Mouse (Mus musculus): ENCODE results near the gene Gm973.

The Gm973 gene

DNA sequence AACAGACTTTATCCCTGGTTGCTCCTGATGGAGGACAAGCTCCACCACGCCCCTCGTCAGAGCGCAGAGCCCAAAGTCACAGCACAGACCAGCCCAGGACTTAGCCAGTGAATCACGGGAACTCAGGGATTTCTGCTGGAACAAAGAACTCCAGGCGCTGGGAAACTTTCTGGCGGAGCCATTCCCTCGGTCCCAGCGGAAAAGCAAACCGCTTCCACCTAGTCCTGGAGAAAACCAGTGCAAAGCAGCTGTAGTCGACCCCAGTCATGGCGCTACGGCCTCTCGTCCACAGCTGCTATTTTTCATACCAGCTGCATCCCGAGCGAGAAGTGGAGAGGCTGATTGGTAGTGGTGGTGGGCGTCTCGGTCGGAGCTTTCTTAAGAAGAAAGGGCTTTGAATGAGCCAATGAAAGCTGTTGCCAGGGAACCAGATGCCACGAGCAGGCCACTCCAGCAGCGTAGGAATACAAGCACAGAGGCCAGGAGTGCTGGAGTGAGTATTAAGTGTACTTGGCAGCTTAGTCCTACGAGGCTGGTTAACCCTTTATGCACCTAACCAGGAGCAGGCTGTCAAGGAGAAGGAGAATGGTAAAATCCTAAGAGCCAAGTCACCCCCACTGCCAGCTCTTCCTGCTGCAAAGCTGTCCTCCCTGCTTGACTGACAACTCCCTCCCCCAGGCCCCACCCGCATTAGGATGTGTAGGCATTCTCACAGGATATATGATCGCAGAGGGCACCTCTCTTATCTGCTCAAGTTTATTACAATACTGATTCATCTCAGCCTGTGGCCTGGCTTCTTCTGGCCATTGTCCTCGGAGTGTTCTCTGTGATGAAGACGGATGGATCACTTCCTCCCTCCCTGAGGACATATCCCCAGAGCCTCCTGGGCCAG is at the start of gene Gm973:
TSS of gene Gm973 (plus strand) at position 239 of the 892 bp plus-strand sequence.
- in situ Hi-C loops (cut with MboI; ENCODE audit: unreplicated experiment in 2 of 2): no loop called here

- in situ Hi-C loops (cut with MboI; ENCODE audit: unreplicated experiment in 2 of 2): no loop called here
Observed at GRCm38 (mm10) chr1:59469170-59469569, 46.9 kb upstream of the Gm973 start.

DNA sequence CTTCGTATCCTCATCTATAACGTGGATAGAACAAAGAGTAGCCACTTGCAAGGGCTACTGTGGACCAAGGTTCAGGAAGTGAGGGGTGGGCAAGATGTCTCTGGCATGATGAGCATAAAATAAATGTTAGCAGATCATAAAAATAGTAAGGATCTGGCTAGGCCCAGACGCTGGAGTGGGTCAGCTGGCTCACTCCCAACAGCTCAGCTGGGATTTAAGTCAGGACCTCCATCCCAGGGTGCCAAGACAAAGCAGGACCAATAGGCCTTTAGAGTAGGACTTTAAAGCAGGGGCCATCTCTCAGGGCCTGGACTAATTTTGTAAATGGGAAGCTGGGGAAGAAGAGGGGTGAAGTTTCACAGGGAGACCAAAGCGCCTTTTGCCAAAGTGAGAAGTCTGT is 45.3 kb upstream of the Gm973 start:
- in situ Hi-C loops (cut with MboI; ENCODE audit: unreplicated experiment in 2 of 2): no loop called here

DNA sequence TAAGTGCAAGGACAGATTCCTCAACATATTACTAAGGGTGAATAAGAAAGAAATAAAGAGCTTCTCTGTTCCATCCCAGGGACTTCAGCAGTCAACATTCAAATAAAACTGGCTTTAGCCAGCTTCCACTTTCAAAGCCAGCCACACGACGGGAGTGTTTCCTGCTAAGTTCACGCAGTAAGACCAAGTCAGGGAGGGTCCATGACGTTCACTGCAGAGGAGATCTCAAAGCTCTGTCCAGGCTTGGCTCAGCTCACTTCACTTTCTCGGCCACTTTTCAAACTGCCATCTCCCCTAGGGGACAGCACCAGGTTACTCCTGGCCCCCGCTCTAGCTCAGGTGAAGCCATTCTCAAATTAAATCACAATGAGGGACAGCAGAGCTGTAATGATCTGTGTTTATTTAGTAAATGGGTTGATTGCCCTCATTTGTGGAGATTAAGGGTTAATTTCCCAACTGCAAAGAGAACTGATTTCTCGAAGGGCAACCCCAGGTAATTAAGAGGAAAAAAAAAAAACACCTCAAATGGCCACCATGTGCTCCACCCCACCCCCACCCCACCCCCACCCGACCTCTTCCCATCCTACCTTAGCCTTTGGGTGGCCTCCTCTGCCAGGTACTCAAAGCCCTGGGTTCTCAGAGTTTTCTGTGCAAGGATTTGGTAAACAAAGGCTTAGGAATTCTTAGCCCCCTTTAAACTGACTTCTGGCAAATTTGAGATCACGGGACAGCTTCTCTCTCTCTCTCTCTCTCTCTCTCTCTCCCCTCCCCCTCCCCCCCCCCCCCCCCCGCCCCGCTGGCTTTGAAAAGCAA is 43.5 kb upstream of the Gm973 start:
- in situ Hi-C loops (cut with MboI; ENCODE audit: unreplicated experiment in 2 of 2): no loop called here

DNA sequence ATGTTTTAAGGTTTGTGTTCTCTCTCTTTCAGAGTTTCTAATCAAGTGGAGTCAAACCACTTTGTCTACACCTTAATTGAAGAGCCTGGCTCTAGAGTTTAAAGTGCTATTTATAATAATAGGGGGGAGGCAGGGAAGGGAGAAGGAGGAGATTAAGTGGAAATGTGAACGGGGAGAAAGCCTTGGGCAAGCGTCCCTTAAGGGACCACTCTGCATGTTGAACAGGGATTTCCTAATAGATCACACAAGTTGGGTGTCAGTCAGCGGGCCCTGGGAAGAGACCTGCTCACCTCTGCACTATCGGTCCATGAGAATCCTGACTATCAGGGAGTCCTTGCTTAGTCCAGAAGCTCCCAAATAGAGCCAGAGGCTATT is 42.9 kb upstream of the Gm973 start:
- in situ Hi-C loops (cut with MboI; ENCODE audit: unreplicated experiment in 2 of 2): no loop called here

DNA sequence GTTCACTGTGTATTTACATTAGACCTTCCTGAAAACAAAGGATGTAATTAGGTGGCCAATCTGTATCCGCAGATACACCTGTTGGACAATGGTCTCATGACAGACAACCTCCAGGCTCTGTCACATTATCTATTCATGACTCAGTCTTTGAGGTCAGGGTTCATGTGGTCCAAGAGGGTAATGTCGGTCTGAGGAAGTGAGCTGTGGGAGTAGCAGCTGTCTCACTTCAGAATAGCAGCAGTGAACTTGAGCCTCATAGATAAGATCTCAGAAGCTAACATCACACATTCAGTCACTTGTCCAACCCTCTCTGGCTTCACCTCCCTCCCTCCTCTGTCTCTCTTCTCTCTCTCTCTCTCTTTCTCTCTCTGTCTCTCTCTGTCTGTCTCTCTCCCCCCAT is 40.4 kb upstream of the Gm973 start:
- in situ Hi-C loops (cut with MboI; ENCODE audit: unreplicated experiment in 2 of 2): loop anchor here in 1 of 2 experiments (25.0 kb wide), 1 partner anchor 713 kb away; no protein-coding TSS in a partner anchor

- in situ Hi-C loops (cut with MboI; ENCODE audit: unreplicated experiment in 2 of 2): loop anchor here in 1 of 2 experiments (25.0 kb wide), 1 partner anchor 717 kb away; no protein-coding TSS in a partner anchor
Observed at GRCm38 (mm10) chr1:59478911-59479310, 37.2 kb upstream of the Gm973 start.

- in situ Hi-C loops (cut with MboI; ENCODE audit: unreplicated experiment in 2 of 2): loop anchor here in 1 of 2 experiments (25.0 kb wide), 1 partner anchor 719 kb away; no protein-coding TSS in a partner anchor
Observed at GRCm38 (mm10) chr1:59480821-59481455, 35.1 kb upstream of the Gm973 start.

GRCm38 (mm10) chr1:59481456-59482291 is 34.4 kb upstream of the Gm973 start:
- in situ Hi-C loops (cut with MboI; ENCODE audit: unreplicated experiment in 2 of 2): loop anchor here in 1 of 2 experiments (25.0 kb wide), 1 partner anchor 719 kb away; no protein-coding TSS in a partner anchor

DNA sequence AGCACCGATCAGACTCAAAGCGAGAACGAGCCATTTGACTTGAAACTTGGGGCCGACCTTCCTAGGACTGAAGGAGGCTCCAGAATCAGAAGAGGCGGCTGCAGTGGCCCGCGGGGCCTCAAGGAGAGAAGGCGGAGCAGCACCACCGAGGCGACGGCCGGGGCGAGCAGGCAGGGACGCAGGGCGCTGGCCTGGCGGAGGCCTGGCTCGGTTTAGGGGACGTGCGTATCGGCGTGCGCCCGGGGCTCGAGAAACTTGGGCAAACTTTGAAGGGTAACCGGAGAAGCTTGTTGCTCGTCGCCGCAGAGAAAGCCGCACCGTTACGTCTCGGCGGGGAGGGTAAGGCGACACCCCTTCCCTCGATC is 33.8 kb upstream of the Gm973 start, which contains the start of gene Fzd7:
TSS of gene Fzd7 (plus strand) at position 94 of the 365 bp plus-strand sequence.
- in situ Hi-C loops (cut with MboI; ENCODE audit: unreplicated experiment in 2 of 2): loop anchor here in 1 of 2 experiments (25.0 kb wide), 1 partner anchor 720 kb away; no protein-coding TSS in a partner anchor

DNA sequence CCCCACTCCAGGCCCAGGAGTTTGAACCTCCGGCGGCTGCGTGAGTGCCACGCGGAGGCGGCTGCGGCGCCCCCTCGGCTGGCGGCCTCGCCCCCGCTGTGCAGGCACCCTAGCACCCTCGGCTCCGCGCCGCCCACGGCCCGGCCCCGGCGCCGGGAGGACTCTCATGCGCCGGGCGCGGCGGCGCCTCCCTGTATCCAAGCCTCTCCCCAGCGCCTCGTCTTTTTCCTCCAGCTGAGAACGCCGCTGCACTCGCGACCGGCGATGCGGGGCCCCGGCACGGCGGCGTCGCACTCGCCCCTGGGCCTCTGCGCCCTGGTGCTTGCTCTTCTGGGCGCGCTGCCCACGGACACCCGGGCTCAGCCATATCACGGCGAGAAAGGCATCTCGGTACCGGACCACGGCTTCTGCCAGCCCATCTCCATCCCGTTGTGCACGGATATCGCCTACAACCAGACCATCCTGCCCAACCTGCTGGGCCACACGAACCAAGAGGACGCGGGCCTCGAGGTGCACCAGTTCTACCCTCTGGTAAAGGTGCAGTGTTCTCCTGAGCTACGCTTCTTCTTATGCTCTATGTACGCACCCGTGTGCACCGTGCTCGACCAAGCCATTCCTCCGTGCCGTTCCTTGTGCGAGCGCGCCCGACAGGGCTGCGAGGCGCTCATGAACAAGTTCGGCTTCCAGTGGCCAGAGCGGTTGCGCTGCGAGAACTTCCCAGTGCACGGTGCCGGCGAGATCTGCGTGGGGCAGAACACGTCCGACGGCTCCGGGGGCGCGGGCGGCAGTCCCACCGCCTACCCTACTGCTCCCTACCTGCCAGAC is 33.2 kb upstream of the Gm973 start:
- in situ Hi-C loops (cut with MboI; ENCODE audit: unreplicated experiment in 2 of 2): loop anchor here in 1 of 2 experiments (25.0 kb wide), 1 partner anchor 721 kb away; no protein-coding TSS in a partner anchor

DNA sequence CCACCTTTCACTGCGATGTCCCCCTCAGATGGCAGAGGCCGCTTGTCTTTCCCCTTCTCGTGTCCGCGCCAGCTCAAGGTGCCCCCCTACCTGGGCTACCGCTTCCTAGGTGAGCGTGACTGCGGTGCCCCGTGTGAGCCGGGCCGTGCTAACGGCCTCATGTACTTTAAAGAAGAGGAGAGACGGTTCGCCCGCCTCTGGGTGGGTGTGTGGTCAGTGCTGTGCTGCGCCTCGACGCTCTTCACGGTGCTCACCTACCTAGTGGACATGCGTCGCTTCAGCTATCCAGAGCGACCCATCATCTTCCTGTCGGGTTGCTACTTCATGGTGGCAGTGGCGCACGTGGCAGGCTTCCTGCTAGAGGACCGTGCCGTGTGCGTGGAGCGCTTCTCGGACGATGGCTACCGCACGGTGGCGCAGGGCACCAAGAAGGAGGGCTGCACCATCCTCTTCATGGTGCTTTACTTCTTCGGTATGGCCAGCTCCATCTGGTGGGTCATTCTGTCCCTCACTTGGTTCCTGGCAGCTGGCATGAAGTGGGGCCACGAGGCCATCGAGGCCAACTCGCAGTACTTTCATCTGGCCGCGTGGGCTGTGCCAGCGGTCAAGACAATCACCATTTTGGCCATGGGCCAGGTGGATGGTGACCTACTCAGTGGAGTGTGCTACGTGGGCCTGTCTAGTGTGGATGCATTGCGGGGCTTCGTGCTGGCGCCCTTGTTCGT is 32.4 kb upstream of the Gm973 start:
- in situ Hi-C loops (cut with MboI; ENCODE audit: unreplicated experiment in 2 of 2): loop anchor here in 1 of 2 experiments (25.0 kb wide), 1 partner anchor 721 kb away; no protein-coding TSS in a partner anchor

DNA sequence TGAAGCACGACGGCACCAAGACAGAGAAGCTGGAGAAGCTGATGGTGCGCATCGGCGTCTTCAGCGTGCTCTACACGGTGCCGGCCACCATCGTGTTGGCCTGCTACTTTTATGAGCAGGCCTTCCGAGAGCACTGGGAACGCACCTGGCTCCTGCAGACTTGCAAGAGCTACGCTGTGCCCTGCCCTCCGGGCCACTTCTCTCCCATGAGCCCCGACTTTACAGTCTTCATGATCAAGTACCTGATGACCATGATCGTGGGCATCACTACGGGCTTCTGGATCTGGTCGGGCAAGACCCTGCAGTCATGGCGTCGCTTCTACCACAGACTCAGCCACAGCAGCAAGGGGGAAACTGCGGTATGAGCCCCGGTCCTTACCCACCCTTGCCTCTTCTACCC is 31.8 kb upstream of the Gm973 start:
- in situ Hi-C loops (cut with MboI; ENCODE audit: unreplicated experiment in 2 of 2): loop anchor here in 1 of 2 experiments (25.0 kb wide), 1 partner anchor 722 kb away; no protein-coding TSS in a partner anchor

DNA sequence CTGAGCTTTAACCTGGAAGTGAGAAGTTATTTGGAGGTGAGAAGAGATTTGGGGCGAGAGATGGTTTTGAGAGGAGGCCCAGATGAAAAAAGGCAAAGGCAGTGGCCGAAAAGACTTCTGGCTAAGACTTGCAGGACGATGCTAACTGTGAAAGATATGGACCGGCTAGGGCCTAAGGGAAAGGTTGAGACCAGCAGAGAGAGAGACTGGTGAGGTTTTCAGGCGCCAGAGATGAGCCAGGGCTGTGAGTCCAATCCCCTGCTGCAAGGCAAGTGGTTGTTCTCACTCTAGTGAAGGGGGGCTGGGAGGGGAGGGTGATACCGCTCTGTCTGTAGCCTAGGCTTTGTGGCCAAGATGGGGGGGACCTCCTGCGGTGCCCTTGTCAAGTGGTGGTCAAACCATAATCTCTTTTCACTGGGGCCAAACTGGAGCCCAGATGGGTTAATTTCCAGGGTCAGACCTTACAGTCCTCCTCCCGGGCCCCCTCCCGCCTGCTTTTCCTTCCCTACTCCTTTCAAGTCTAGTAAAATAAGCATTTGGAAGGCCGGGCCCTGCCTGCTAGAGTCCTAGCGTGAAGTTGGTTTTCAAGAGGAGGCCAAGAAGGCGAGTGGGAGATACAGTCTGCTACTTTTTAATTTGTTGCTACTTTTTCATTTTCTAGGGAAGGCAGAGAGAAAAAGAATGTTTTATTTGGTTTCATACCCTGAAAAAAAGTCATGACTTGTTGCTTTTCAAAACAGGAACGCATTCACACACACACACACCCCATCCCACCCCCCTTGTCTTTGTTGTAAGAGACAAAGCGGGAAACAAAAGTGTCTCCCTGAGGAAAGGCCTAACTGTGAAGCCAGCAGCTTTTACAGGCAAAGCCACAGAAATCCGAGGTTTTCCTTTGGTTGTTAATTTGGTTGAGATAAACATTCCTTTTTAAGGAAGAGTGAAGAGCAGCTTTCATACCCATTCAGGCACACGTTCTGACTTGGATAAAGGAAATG is 31.0 kb upstream of the Gm973 start:
- in situ Hi-C loops (cut with MboI; ENCODE audit: unreplicated experiment in 2 of 2): loop anchor here in 1 of 2 experiments (25.0 kb wide), 1 partner anchor 723 kb away; no protein-coding TSS in a partner anchor

- in situ Hi-C loops (cut with MboI; ENCODE audit: unreplicated experiment in 2 of 2): loop anchor here in 1 of 2 experiments (25.0 kb wide), 1 partner anchor 724 kb away; no protein-coding TSS in a partner anchor
Observed at GRCm38 (mm10) chr1:59485803-59486202, 30.3 kb upstream of the Gm973 start.

GRCm38 (mm10) chr1:59487651-59488051 is 28.4 kb upstream of the Gm973 start:
- in situ Hi-C loops (cut with MboI; ENCODE audit: unreplicated experiment in 2 of 2): loop anchor here in 1 of 2 experiments (25.0 kb wide), 1 partner anchor 725 kb away; no protein-coding TSS in a partner anchor
